Mouse (Mus musculus): ENCODE measurements at regions not wholly inside any gene's neighbourhood (a gene's known extent, or its start where the extent isn't known, plus 50 kb on each side); places are given as distances from the start of the nearest gene placed in this dataset.

DNA sequence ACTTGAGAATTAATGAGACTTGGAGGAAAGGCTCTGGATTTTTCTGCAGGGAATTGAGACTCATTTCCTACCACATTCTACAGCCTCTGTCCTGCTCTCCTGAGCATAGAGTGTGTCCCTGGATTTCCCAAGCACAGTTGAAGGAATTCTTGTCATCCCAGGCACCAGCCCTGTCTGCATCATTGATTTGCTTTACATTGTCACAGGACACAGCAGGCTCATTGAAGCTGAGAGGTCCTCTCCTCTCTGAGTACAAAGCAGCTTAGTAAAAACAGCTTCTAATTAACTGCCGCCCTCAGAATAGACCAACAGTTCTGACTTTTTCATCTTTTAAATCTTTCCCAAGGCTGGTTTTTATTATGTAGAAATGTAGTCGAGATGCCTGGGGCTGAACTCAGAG lies 429.7 kb downstream of the Fgf9 start:
- no peak for DNase-seq (ENCODE audit: low spot score in 2 of 2)

DNA sequence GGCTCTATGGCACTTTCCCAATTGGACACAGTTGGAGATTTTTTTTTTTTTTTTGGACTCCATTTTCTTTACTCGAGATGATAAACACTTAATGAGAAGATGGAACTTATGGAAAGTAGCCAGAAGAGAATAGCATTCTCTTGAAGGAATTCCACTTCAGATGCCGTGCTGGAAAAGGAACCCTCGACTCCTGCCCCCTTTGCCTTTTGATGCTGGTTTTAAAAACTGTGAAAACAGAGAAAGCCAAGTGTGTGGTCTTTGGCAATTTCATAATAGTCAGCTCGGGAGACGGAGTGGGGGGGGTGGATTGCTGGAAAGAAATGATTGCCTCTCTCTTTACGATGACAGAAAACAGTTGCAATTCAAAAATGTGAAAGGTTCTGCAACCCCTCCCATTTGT lies 429.2 kb downstream of the Fgf9 start:
- no peak for DNase-seq (ENCODE audit: low spot score in 2 of 2)

DNA sequence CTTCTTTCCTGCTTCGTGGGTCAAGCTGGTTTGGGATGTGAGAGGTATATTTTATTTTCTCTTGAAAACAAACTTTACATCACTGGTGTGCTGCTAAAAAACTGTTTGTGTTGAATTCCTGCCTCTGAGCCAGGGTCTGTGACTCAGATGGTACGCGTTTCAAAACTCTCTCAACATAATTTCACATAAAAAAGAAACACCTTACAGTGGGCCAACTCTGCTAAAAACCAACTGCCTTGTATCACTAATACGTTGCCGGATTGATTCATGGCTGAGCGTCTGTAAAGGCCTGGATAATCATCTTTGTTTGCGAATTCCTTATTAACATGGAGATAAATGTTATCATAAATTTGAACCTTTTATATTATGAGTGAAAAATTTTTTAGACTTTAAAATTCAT lies 428.7 kb downstream of the Fgf9 start:
- DNase-seq (ENCODE audit: low spot score in 2 of 2), result no peak

DNA sequence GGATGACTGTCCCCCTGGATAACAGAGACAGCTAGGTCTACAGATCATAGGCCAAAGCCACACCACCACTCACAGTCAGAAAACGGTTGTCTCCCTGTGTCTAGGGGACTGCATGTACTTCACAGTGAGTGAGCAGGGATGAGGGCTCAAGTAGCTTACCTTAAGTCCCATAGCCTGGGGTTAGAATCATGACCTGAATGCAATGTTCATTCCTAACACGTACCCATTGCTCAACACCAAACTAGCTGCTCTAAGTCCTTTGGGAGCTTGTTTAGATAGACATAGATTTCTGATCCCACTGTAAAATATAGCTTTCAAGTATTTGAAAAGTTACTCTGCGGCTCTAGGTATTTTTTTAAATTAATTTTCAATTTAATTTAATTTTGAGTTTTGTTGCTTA lies 426.6 kb downstream of the Fgf9 start:
- DNase-seq (ENCODE audit: low spot score in 2 of 2), result no peak

DNA sequence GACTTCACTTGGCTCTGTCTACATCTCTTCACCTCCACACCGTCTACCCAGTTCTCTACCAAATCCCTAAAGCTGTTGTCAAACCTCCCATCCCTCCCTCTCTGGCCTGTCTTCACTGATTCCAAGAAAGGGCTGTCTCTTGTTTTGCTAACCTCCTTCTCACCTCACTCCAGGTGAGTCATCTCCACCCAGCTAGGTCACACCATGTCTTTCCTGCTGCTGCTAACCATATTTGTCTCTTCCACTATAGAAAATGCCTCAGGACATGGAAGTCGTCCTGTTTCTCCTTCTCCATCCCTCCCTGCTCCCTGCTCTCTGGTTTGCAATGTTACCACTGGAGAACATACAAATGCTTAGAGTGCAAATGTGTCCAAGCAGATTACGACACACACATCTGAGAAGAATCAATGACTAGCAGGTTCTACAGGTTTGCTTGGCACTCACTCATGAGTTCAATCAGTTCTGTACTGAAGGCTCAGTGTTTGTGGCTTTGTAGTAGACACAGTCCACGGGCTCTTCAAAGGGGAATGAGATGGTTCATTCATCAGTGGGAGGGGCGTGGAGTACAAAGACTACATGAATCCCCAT lies 424.1 kb downstream of the Fgf9 start:
- no peak for DNase-seq (ENCODE audit: low spot score in 2 of 2)

DNA sequence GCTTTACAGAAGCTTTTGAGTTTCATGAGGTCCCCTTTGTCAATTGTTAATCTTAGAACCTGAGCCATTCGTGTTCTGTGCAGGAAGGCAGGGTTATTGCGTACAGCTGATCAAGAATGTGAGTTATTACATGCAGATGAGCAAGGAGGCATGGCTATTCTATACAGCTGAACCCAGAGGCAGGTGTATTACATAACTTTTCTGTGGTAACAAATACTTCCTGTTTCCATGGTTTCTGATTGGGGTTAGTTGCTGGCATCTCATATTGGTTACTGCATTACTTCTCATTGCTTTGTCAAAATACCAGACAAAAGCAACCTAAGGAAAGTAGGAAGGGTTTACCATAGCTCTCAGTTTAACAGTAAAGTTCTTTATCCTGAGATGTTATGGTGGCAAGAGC lies 421.8 kb downstream of the Fgf9 start:
- DNase-seq (ENCODE audit: low spot score in 2 of 2), result no peak

DNA sequence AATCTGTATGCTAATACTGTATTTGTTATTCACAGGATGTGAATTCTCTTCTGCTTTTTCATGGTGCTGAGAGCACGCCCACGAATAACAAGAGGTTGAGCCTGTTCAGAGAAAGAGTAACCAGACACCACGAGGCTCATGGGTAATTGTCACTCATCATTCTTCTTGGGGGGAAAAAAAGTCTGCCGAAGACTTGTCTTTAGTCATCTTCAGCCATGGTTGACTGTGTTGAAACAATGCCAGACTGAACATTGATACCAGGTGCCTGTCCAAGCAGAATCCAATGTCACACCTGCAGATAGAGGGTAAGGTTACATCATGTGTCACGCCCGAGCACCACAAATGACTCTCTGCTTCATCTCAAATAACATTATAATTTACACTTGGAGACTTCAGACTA lies 418.5 kb downstream of the Fgf9 start:
- DNase-seq (ENCODE audit: low spot score in 2 of 2), result no peak

DNA sequence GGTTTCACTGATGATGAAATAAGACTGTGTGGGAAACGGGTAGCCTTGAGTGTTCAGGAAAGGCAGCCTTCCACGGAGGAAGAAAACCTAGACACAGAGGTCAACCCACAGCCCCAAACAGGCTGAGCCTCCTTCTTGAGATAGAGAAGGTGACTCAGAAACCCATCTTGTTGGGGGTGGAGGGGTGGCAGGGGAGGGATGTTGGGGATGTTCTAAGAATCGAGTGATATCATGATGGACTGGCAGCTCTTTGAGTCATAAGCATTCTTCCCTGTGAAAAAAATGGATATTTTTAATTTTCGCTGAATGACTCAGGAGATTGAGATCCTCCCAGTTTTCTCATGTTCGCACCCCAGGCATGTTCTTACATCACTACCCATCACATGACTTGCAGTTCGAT lies 417.5 kb downstream of the Fgf9 start:
- no peak for DNase-seq (ENCODE audit: low spot score in 2 of 2)

DNA sequence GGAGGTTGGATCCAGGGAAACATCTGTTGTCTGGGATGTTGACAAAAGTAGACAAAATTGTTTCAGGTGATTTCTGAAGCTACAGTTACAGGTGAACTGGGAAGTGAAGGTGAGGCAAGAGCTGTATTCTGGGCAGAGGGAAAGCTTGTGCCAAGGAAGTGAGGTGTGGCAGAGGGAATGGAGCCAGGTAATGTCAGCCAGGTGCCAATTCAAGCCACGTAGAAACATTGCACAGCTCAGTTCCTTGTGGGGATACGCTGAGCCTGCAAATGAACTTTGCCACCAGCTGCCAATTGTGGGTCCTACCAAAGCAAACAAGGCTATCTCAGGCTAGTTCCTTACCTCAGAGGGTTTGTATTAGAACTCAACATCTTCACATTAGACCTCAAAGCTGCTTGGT lies 410.1 kb downstream of the Fgf9 start:
- DNase-seq (ENCODE audit: low spot score in 2 of 2), result no peak

DNA sequence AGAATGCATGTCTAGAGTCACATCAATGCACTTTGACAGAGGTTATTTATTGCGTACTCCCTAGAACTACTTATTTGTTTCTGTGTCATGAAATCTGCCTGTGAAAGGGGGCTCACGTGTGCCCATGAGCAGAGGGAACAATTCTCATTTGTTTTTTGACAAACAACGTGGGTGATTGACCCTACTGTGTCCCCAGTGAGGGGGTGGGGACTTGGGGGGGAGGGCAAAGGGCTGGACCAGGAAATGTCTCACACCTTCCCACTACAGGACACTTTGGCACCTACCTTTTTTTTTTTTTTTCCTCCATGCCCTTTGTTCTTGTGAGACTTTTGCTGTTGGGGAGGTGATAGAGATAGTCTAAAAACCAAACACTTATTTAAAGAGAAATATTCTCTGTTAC lies 400.3 kb downstream of the Fgf9 start:
- DNase-seq (ENCODE audit: low spot score in 2 of 2), result no peak

DNA sequence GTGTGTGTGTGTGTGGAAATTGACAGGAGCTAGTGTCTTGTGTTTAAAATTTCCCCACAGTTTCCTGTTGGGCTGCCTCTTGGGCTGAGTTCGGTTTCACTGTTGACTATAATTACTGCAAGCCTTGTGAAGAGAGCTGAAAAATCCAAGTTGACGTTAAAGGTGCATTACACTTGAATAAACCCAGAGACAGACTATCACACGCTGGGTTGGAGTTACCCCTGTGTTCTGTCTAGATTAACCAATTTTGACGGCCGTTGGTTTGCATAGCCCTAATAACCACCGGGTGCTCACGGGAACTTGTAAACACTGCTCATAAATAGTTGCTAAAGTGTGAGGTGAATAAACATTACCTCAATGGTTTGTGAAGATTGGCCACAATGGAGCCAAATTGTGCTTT lies 398.1 kb downstream of the Fgf9 start:
- DNase-seq (ENCODE audit: low spot score in 2 of 2), result no peak

DNA sequence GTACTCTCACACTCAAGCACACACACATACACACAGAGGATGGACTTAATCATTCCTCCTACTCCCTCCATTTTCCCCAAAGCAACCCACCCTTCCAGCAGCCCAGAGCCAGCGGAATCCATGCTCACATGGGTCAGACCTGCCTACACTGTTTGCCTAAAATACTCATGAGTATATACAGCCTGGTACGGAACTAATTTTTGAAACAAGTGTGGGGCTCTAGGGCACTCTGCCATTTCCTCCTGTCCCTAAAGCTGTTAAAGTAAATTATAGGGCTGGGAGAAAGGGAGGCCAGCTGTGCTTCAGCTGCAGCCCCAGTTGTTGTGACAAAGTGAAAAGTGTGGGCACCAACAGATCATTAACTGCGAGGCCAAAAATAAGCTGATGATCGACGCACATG lies 397.5 kb downstream of the Fgf9 start:
- no peak for DNase-seq (ENCODE audit: low spot score in 2 of 2)

DNA sequence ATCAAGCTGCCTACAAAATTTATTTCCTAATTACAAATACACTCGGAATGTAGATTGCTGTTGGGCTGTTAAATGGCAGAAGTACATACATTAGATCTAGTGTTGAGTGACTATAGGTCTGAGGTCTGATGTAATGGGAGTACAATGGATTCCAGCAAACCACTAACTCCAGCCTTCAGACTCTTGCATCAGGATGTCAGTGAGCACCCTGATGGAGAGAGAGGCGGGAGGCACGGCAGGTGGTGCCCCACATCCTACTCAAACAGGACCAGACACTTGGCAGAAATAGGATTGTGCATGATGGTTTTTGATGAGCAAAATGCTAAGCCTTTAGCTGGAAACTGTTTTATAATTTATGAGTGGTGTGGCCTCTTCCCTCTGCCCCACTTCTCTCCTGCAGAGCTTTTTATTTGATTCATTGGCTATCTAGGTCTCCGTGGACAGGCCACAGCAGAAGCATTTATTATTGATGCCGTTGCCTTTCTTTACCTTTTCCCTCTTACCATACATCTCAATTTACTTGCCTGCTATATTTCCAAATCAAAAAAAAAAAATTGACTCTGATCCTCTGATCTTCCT lies 376.5 kb downstream of the Fgf9 start:
- DNase-seq (ENCODE audit: low spot score in 2 of 2), result no peak

DNA sequence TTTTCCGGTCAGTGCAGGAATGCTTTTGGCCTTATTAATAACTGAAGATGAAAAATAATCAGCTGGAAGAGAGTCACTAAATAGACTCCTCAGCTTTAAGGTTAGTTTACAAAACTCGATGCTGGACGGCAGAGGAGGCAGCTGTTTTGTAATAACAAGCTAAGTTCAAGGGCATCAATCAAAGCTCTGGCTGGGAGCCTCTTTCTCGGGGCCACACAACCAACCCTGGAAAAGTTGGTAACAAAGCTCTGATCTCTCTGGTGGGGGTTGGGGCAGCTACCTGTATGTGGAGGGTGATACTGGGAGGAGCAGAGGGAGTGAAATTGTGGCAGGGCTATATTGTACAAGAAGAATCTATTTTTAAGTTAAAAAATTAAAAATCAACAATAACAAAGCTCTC lies 374.1 kb downstream of the Fgf9 start:
- no peak for DNase-seq (ENCODE audit: low spot score in 2 of 2)

DNA sequence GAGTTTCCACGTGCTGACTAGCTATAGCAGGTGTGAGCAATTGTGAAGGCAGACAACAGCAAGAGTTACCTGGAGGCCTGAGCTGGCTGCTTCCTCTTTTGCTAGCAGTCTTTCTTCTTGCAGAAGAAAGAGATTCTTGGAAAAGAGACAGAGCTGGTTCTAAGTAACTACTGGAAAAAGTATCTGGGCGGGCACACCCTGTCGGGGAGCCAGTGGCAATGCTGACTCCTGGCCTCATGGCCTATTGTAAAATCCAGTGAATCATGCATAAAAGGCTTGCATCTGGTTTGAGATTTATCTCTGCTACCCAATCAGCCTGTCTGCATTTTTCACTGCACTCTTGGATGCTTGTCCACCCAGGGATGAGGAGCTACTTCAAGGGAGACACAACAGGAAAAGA lies 372.2 kb downstream of the Fgf9 start:
- no peak for DNase-seq (ENCODE audit: low spot score in 2 of 2)

DNA sequence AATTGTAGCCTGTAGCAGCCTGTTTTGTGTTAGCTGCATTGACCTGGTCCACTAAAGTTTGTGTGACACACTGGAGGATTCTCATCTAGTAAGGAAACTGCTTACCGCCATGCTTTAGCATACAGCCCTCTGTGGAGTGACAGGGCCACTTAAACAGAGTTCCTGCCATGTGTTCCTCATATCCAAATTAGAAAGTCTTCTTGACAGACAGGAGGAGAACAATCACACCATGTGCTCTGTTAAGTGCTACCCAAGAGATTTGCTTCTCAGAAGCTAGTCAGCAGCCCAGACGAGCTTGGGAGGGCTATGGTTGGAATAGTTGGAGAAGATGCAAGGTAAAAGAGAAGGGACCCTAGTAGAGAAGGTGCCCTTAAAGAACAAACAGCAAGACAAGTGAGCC lies 369.6 kb downstream of the Fgf9 start:
- no peak for DNase-seq (ENCODE audit: low spot score in 2 of 2)

DNA sequence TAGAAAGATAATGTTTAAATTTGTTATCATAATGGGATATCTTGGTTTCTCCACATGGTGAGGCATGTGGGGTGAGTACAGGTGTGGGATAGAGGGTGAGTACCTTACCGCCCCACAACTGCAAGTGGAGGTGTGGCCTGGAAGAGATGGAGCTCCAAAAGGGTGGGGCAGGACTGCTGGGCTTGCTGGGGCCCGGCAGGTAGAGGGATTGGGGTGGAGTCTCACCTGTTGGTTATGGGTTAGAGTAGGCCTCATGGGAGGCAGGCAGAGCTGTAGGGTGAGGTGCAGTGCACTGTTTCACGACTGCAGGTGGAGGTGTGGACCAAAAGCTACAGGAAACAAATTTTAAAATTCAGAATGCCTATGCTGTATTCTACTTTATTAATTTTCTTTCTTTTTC lies 365.7 kb downstream of the Fgf9 start:
- no peak for DNase-seq (ENCODE audit: low spot score in 2 of 2)

DNA sequence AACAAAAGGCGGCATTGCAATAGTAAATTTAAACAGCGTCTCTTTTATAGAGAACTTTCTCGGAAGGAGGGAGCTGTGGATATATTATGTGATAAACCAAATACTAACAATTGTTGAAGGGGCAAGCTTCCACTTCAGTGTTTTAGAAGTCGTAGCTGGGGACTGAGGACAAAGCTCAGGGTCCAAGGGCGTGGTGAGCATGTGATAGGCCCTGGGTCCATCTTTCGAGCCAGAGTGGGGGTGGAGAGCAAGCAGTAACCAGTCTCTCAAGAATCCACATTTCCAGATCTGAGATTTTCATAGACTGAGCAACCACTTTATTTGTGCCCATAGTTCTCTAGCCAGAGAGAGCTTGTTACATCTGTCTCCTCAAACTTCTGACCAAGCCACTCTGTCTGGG lies 356.1 kb downstream of the Fgf9 start:
- no peak for DNase-seq (ENCODE audit: low spot score in 2 of 2)

DNA sequence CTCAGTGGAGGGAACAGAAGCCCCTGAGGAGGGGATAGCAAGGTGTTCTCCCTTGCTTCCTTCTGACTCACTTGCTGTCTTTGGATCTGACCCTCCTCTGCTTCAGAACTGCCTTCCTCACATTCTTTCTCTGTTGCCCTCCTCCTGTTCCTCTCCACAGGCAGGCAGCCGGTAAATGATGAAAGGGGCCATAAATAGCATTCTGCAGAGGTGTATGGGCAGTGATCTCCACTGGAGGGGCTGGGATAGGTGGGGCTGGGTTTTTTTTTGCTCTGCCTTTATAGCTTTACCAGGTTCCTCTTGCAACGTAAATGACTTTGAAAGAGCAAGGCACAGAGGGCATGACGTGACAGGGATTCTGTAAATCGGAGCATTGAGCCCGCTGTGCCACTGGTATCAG lies 351.6 kb downstream of the Fgf9 start:
- DNase-seq (ENCODE audit: low spot score in 2 of 2), result no peak

DNA sequence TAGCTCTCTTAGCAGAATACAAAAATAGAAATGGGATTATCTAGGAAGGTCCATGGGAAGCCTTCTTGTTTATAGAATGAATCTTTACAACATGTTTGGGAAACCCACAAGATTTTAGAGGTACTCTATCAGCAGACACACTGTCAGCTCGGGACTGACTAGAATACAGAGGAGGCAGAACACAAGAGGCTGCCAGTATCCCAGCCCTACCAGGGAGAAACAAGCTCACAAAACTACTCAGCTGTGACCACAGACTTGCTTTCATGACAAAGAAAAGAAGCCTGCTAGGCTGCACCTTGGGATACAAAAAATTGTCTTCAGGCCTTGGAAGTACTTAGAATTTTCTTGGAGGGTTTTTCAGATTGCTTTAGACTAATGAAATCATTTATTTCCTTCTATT lies 347.2 kb downstream of the Fgf9 start:
- no peak for DNase-seq (ENCODE audit: low spot score in 2 of 2)

DNA sequence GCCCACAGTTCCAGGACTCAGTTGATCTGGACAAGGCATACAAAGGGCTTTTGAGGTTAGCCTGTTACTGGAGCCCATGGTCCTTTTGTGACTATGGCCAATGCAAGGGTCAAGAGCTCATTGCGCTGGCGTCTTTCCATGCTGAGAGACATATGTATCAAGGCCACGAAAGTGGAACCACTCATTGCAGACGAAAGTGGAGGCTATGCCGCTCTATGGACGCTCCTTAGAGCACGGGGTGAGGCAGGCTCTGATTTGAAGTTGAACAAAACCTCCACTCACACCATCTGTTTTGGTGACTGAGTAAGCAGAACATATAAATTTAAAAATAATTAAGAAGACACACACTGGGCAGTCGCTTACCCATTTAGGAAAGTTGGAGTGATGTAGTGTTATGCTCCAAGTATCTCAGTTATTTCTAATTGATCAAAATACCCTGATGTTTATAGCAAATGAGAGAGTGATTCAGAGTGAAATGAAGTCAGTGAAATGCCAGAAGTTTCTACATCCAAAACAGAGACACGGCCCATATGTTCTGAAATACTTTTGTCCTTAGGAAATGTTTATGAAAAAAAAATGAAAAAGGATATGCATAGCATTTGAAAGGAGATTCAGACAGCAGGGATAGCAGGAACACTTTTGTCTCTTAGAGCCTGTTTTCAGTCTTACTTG lies 321.8 kb downstream of the Fgf9 start:
- no peak for DNase-seq (ENCODE audit: low spot score in 2 of 2)

DNA sequence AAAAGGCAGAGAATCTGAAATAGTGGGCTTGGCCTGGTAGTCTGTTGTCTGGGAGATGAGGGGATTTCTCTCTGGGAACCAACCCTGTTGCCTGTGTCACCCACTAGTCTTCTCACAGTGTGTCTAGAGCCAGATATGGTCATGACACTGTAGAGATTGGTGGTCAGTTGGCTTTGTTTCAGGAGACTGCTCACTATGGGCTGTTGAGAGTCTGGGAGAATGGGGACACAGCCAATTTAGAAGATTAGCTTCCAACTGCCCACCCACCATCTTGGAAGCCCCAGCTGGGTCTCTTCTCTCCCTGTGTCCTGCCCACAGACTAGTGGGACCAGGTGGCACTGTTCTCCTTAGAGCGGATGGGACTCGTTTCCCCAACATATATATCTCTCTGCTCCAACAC lies 320.4 kb downstream of the Fgf9 start:
- DNase-seq (ENCODE audit: low spot score in 2 of 2), result no peak

DNA sequence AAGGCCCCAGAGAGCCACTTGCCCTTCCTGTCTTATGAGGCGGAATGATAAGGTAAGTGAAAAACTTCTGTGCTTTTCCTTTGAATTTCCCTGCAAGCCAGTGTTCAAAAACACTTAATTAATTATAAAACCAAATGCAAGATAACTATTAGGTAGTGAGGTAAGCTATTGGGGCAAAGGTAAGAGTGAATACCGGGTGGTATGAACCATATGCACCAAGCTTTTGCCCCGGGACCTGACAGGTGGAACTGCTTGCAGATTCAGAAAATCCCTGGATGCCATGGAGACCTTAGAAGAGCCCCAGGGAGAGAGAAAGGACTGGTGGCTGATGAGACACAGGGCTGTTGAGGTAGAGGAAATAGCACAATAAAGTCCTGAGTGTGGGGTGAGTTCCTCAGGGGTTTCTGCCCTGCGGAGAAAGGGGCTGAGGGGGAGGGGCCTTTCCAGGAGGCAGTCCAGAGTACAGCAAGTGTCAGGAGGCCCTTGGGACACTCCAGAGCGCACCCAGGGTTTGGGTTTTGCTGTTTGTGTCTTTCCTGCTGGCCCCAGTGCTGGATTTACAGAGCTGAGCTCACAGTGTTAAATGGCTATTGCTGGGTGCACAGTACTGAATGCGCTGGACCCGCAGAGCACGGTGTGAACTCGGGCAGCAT lies 317.1 kb downstream of the Fgf9 start:
- DNase-seq (ENCODE audit: low spot score in 2 of 2), result no peak

Data from gastrocnemius, adult 8-10 months (tissue).